Mouse (Mus musculus): ENCODE results near the gene Endov.

- no peak for TF ChIP-seq TAL1 (IDR thresholded peaks at IDR 0.05; ENCODE audit: low read length)
- TF ChIP-seq GATA1 (IDR thresholded peaks at IDR 0.05; ENCODE audit: low read length), result no peak
These were observed 29.5 kb downstream of the Endov start for GRCm38 (mm10) chr11:119520713-119521063.
